Mouse (Mus musculus): ENCODE results near the gene Tapt1. TPM values are rescaled to one million over a fixed set of nuclear protein-coding genes. Genes with fewer than 3 reads are reported as not detected.
"Not testable (repeated sequence)": the region's sequence is repeated elsewhere in the genome, so short reads cannot be mapped to it uniquely, and the experiment has no call there.

Tapt1 gene
- total RNA-seq, 2 experiments from 2014 or later = 41.2 to 43.0 TPM

DNA sequence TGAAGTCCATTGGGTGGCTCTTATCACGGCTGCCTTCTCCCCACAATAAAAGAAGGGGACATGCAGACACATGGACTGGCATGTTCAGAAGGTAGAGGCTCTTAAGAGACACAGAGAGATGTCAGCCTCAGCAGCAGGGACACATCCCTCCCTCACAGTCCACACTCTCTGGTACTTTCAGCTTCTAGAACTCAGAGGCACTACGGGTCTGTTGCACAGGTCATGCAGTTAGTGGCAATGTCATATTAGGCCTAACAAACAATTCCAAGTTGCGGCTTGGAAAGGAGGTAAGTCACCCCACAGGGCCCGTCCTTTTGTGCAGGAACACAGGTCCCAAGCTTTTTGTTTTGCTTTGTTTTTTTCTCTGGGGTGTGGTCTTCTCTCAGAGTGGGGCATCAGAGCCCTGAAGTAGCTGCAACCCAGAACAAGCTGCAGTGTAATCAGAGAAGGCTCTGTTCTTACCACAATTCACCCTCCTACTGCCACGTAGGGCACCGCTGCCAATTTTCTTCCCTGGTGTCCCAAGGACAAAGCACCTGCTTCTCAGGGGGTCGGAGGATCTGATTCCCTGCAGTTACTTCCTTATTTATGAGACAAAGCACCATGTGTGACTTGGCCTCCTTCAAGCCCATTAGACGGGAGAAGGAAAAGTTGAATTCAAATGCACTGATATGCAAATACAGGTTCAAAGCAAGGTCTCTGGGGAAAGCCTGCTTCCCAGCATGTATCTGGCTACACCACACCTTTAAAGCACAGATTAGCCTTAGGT is 82.8 kb downstream of the Tapt1 start:
- no peak for TF ChIP-seq CTCF (IDR thresholded peaks at IDR 0.05)
- no peak for DNase-seq
- intact Hi-C loops (cut with DNase I) = no loop called here
- H3K4me3 ChIP-seq = no peak overlapping the region
- no peak overlapping the region for H3K27ac ChIP-seq

DNA sequence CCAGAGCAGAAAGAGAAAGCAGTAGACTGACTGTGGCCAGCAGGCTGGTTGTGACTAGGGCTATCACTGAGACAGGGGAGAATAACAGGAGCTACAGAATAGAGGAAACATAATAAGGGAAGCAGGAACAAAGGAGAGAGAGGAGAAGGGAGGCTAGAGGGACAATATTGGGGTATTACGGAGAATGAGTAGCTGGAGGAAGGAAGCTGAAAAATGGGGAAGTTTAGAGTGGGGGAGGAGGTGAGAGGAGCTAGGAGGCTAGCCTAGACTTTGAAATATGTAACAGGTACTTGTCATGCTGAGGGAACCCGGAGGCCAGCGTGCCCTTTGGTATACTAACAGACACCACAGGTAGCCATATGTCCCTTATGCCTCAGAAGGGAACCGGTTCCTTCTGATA is 98.9 kb downstream of the Tapt1 start:
- no peak for TF ChIP-seq CTCF (IDR thresholded peaks at IDR 0.05)
- H3K27ac ChIP-seq = no peak overlapping the region
- DNase-seq = no peak

DNA sequence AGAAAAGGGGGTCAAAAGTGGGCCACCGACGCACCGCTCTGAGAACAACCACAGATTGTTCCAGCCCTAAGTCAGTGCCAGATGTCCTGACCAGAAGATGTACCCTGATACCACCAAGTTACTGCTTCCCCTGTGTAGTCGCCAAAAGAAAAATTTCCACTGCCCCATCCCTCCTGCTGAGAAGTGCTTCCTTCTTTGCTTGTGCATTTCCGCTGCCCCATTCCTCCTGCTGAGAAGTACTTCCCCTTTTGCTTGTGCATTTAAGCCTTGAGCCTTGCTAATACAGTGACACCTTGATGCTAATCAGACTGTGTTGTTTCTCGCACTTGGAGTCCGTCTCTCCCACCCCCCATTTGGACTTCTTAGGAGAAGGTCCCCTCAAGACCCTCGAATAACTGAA is 99.9 kb downstream of the Tapt1 start:
- DNase-seq; H3K27ac ChIP-seq; intact Hi-C loops (cut with DNase I); H3K4me3 ChIP-seq: not testable (repeated sequence)

More for the DNA sequence above, 98.9 kb downstream of the Tapt1 start:
- intact Hi-C loops (cut with DNase I) = no loop called here
- H3K4me3 ChIP-seq = no peak overlapping the region

Other genes with a start within 250 kb of the Tapt1 start
- gene Fgfbp1, start 244.8 kb downstream of the Tapt1 start, total RNA-seq (2021) = 1 to 10 TPM; 4.0 to 5.4 TPM
- gene Prom1, start 124.6 kb downstream of the Tapt1 start, total RNA-seq (2021) = 10 to 100 TPM in 1 of 2 experiments, 1 to 10 TPM in 1; 9.6 to 10.4 TPM

Data from gastrocnemius, adult 2 months (tissue).